Mouse (Mus musculus) frontal cortex, postnatal 10 days (tissue): ENCODE results near the gene Hif3a.
A peak's percentile ranks its signal among the peaks of the same experiment; 100 is the strongest.
"Not testable (repeated sequence)": the region's sequence is repeated elsewhere in the genome, so short reads cannot be mapped to it uniquely, and the experiment has no call there.

ENCODE experiments used
- DNase-seq, 2 experiments: peaks; one replicate each; pipeline ENCODE4 v3.0.0; 2022; ENCODE audit warnings: low spot score in 2 of 2, mixed read lengths in 1 of 2

Hif3a gene

DNA sequence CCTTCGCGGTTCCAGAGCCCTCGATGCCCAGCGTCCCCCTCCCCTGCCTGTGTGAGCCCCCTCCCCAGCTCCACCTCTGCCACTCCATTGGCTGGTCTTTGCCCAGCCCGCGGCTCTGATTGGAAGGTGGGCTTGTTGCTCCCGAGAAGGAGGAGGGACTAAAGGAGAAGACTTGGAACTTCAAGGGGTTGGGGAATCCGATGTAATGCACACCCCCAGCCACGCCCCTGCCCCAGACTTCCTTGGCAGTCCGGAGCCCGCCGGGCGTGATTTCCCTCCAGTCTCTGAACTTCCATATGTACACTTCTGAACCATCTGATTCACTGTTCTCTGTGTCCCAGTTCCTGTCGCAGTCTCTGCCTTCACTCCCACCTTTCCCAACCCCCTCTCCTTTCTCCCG lies at the start of gene Hif3a:
Hif3a (minus strand) TSS at position 39 of the 400 bp plus-strand sequence.
- DNase-seq = peak in 1 of 2 experiments; percentile 70

GRCm38 (mm10) chr7:17101631-17102030 lies 39.4 kb upstream of the Hif3a start:
- DNase-seq = not testable (repeated sequence)

DNA sequence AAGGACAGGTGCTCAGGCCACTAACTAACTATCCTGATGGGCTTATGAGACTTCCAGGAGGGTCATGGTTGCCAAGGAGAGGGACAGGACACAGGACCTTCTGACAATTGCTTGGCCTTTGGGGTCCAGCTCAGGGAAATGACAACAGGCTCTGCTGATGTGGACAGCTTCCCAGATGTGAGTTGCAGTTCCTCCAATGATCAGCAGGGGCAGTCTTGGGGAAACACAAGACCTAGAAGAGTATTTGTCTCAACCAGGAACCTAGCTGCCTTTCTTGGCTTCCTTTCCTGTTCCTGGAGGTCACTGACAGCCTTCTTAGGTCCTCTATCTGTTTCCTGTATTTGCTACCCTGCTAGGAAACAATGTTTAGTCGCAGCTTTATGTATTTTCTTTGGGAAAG lies 29.1 kb upstream of the Hif3a start:
- no peak for DNase-seq

DNA sequence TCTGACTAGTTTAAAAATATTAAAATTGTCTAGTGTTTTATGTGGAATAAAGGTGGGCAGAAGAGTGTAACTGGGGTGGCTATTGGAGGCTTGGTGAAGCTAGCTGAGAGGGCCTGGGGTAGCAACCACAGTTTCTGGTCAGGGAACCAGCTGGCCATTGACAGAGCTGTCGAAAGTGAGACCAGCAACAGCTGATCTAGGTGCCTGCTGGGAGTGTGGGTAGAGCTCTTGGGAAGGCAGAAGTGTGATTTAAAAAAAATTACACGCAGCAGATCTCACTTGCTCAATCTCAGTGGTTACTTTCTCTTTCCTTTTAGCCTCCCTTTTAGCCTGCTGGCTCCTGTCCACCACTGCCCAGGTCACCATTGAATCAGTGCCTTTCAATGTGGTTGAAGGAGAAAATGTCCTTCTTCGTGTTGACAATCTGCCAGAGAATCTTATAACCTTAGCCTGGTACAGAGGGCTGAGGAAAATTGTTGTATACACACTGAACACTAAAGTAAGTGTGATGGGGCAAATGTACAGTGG lies 27.9 kb upstream of the Hif3a start:
- DNase-seq = no peak

DNA sequence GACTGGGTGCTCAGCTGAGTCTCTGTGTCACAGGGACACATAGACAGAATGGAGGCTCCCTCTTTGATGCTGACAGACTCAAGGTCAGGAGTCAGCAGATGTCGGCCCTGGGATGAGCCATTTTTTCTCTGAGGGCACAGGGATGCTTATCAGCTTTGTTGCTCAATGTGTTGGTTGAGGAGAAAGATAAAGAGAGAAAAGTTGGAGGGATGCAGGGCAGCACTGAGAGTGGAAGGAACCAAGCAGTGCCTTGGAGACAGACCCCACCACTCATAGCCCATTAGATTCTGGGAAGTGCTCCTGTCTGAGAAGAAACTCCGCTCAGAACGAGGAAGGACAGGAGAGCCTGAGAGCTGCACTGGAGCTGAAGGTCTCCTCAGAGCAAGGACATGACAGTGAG lies 25.5 kb upstream of the Hif3a start:
- DNase-seq = no peak

GRCm38 (mm10) chr7:17082766-17083165 lies 20.5 kb upstream of the Hif3a start:
- no peak for DNase-seq

DNA sequence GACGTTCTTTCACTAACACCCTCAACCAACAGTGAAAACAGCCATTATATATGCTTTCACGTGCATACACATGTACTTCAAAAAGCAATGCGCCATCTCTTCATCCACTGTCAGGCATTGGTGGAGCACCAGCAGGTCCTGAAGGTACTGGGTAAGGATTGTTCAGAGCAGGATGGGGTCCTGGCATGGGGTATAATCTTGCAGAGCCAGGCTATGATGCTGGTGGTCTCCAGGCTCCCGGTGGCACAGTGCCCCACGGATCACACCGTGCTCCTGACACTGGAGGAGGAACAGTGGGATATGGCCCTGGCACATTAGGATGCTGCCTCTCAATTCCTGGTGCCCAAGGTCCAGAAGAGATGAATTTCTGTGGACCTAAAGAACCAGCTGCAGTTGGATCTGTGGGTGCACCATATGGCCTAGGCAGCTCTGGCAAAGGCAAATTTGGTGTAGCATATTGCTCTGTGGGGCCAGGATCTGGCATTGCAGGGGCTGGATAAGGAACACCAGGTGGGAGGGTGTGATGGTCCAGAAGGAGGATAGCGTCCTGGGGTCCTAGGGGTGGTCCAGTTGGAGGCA lies 15.9 kb upstream of the Hif3a start:
- DNase-seq = no peak

DNA sequence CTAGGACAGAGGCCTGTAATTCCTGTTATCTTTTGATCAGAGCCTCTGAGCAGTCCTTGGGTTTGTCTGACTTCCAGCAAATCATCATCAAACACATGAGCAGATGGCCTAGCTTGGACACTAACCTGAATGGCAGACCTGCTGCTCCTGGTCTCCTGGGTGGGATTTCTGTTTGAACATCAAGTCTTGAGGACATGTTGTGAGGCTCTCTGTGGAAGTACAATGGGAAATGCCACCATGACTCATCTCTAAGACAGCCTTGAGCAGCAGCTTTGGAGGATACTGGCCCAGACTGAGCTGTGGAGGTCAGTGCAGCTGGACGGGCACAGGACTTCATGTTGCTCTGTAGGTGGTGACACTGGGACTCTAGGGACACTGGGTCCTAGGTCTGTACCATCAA lies 14.3 kb upstream of the Hif3a start:
- DNase-seq = no peak

DNA sequence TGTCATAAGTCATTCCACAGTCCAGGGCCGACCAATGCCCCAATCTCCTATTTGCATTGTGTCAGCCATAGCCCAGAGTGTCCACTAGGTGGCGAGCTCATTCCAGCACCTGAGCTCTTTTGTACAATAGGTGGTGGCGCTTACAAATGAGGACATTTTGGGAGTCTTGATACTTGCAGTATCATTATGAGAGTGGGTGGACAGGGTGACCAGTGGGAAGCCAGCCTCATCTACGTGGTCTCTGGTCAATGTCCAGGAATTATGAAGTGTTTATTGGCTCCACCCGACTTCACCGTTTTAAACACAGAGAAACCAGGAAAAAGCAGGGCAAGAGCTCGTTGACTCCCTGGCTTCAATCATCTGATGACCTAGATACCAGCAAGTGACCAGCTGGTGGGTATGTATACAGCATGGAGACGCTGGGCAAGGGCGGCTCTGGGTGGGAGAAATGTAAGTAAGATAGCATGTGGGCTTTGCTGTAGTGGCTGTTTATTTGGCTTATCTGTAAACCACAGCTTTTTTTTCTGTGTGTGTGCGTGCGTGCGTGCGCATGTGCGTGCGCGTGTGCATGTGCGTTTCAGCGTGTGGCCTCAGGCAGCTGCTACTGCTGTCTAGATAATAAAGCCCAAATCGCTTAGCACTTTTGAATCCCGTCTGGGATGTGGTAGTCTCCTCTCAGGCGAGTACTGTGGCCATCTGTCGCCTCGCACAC lies 11.8 kb upstream of the Hif3a start, which contains the start of gene Psg16:
Psg16 (plus strand) TSS at position 137 of the 712 bp plus-strand sequence.
- peak; percentile 41 to 52 for DNase-seq

GRCm38 (mm10) chr7:17073513-17073903 lies 11.3 kb upstream of the Hif3a start:
- DNase-seq = no peak

DNA sequence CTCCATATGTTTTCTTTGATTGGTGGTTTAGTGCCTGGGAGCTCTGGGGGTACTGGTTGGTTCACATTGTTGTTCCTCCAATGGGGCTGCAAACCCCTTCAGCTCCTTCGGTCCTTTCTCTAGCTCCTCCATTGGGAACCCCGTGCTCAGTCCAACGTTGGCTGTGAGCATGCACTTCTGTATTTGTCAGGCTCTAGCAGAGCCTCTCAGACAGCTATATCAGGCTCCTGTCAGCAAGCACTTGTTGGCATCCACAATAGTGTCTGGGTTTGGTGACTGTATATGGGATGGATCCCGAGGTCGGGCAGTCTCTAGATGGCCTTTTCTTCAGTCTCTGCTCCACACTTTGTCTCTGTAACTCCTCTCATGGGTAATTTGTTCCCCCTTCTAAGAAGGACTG lies 5.4 kb upstream of the Hif3a start:
- not testable (repeated sequence) for DNase-seq

DNA sequence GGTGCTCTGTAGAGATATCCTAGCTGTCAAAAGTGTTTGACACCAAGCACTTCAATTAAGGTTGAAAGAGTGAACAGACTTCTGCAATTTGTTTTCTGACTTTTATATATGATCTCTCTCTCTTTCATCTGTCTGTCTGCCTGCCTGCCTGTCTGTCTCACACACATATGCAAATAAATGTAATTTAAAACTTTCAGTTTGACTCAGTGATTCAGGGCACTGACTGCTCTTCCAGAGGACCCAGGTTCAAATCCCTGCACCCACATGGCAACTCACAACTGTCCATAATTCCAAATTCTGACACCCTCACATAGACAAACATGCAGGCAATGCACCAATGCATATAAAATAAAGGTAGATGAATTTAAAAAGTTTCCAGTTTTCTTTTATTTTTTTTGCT lies 4.8 kb upstream of the Hif3a start:
- DNase-seq = no peak

DNA sequence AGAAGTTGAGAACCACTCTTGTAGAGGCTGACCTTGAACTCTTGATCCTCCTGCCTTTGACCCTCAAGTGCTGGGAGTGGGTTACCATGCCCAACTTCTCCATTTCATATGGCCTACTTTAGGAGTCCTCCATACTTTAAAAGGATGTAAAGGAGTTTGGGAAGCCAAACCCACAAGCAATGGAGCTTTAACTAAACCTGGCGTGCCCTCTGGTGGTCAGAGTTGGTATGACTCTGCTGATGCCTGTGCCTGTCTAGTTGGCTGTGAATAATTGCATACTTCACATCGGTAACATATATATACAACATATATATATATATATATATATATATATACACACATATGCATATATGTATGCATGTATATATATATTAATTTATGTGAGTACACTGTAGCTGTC lies 4.2 kb upstream of the Hif3a start:
- DNase-seq = peak in 1 of 2 experiments; percentile 84

DNA sequence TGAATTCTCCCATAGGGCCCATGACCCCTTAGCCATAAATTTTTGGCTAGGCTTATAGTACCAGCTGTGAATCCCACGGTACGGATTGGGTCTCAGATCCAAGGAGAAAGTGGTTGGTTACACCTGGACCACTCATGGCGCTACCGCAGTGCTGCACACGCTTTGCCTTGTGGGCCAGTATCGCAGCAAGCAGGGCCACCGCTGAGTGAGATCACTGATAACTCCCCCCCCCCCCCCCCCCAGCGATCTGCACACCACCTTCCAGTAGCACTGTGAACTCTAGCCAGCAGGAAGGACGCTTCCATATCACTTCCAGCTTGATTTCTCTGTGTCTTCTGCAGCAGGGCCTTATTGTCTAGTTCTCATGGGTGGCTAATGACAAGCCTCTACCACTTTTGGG lies 3.4 kb upstream of the Hif3a start:
- no peak for DNase-seq

DNA sequence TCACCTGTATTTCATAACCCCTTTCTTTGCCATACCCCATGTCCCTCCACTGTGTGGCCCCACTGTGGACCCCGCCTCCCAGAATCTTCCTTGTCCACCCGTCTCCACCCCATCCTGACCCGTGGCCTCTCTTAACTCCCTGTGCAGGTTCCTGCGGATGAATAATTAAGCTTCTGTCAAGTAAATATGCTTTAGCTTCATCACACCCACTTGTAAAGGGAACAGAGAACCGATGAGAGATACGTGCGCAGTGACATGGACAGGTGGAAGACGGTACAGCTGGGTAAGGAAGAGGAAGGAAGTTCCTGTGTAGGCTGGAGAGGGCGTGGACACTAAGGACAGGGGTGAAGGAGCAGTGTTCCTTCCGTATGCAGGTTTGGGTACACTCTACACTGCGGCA lies 618 bp upstream of the Hif3a start:
- no peak for DNase-seq

DNA sequence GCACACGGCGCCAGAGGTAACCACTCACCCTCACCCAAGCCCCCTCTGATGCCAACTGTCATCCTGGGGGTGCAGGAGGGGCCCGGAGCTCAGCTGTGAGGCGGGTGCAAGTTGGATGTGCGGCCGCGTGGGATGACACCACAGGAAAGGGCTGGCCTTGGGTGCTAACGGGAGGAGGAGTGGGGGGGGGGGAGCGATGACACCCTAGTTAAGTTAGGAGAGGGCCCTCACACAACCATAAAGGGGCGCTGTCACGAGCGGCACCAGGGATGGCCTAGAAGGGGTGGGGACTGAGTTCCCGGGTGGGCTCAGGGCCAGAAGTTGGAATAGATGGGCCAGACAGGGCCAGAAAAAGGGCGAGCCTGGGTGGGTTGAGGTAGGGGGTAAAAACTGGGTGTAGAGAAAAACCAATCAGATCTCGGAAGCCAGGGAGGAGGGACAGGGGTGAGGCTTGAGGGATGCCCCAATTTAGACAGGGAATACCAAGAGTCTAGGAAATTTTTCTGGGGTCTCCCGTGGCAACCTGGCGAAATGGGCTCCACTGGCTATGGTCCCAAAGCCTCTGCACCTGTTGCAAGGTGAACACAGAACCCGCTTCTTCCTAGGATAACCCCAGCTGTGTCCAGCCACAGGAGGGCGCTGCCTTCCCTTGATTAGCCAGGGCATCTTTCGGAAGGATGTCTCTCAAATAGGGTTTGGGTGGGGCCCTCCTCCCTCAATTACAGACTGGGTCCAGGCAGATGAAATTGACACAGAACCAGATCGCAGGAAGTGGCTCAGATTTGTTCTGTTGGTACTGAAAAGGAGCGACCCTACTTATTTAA lies 1.2 kb downstream of the Hif3a start:
- peak; percentile 19 to 34 for DNase-seq

DNA sequence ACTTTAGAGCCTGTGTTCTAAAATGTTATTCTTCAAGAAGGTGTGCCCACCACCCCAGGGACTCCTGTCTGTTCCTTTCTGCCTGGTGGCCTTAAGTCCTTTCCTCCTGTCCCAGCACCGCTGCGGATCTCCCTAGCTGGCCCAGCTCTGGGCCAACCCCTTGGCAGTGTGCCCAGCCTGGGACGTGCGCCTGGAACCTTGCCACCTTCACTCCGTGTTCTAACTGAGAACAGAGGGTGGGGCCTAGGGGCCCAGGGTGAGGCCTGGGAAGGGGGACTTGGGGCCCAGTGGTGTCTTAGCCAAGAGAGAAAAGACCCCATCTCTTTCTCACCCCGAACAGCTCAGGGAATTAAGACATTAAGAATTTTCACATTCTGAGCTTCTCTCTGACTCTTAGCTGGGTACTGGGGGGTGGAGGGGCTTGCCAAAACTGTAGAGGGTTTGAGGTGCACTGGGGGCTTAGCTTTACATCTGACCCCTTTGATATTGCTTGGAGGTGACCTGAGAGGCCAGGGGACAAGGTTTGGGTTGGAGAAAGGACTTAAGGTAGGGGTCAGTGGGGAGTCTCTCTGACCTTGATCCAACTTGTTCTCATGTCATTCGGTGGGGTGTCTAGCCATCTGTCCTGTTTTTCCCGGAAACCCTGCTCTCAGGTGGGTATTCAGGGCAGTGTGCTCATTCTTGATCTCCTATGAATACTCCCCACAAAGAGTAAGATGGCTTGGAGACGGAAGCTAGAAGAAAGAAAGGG lies 2.0 kb downstream of the Hif3a start:
- peak; percentile 80 to 86 for DNase-seq

GRCm38 (mm10) chr7:17059463-17059844 lies 2.8 kb downstream of the Hif3a start:
- DNase-seq = peak; percentile 6 to 8

DNA sequence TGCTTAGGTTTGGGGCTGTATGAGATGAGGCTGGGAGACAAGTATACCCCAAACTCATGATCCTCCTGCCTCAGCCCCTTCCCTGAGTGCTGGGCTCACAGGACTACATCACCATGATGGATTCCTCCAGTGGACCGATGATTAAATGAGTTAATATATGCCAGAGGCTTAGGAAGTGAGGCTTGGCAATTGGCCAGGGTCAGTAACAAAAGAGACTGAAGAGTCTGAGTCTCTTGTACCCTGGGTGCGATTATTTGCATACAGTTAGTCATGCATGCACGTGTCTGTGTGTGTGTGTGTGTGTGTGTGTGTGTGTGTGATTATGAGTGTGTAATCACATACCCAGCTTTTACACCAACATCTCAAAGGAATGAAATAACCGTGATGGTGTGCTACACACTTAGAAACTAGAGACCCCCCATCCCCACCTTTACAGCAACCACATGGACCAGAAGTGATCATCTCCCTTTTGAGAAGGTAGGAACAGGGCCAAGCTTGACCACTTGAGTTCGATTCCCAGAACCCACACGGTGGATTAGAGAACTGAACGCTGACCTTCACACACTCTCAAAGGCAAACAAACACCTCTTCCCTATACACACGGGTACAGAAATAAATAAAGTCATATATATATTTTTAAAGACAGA lies 3.3 kb downstream of the Hif3a start:
- peak in 1 of 2 experiments; percentile 20 for DNase-seq

DNA sequence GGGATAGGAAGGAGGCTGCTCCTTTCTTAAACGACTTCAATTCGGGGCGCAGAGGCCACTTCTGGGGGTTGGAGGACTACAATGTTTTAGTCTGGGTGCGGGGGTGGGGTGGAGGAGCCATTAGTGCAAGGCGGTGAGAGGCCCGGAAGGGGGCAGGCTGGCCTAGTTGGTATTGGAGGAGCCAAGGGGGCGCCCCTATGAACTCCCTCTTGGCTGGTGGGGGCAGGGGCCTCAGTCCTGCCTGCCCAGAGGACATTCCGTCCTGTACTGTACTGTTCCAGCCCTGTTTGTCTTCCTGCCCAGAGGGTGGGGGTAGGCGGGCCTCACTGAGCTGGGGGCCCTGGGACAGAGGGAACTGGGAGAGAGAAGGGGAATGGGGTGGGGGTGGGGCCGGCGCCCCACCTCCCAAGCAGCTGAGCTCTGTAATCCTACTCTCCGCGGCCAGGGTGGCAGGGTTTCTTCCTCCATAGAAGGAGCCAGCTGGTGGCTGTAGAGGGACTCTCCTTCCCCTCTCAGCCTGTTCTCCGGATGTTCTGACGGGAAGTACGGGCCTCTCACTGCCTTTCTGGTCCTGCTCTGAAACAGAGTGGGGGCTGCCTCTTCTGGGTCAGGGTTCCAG lies 4.0 kb downstream of the Hif3a start:
- peak; percentile 66 to 86 for DNase-seq
